Mouse (Mus musculus) spleen, postnatal 14 days (tissue): ENCODE measurements around the gene Cubn.

Experiments
- DNase-seq, 2 experiments: peaks; one replicate each; pipeline ENCODE4 v3.0.0; 2021 to 2022; ENCODE audit warnings: low spot score in 2 of 2

Cubn gene

DNA sequence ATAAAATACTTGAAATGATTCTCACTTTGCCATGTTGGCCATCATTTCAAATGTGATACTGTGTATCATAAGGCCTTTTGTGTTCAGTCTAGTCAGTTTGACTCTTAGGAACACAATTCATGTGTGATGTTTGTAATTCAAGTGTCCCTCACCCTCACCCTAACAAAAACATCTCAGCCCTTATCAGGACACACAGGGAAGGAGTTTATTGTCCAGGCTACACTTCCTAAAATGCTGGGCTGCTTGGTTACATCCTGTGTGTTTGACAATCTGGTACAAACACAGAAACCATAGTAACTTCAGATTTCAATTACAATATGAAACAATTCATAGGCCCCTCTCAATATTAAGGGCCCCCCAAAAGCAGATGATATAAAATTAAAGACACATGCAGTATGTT lies 83.9 kb downstream of the Cubn start:
- DNase-seq = no peak

DNA sequence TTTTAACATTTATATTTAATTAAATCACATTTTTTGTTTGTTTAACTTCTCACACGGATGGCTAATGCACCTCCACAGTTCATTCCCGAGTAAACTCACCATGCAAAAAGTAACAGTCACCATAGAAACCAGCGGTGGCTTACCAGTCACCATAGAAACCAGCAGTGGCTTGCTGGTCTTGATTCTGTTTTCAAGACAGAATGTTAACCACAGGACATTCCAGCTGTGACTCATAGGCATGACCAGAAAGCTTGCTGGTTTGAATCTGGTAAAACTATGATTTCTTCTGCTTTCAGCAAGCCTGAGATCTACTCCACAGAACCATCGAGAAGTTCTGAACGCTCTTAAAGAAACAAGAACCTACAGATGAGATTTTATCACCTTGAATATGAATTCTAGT lies 84.3 kb downstream of the Cubn start:
- DNase-seq = no peak

DNA sequence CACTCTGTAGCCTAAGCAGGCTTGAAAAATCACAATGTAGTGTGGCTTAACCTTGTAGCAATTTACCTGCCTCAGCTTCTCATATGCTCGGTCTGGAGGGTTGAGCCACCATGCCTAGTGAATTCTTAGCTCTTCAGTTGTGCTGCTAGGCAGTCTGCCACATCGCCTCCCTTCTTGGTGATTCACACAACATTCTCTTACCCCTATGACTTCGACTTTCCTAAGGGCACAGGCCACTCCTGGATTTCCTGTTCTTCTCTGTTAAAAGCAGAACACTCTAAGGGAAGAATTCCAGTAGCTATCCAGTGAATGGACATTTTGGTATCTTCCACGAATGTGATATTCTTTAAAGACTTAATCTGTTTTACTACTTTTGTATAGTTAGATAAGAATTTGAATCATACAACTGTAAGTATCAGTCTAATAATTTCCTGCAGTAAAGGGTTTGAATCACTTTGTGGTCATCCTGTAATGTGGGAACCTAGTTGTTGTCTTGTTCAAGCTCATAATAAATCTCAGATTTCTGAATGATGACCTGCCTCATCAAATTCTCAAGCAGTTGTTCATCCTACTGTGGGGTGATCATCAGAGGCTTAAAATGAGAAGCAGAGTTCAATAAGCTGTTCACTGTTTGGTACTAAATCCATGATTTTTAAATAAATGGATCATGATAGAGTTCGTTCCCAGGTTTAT lies 86.5 kb downstream of the Cubn start:
- no peak for DNase-seq

- DNase-seq = no peak
Observed at GRCm38 (mm10) chr2:13400831-13401230, 90.8 kb downstream of the Cubn start.

DNA sequence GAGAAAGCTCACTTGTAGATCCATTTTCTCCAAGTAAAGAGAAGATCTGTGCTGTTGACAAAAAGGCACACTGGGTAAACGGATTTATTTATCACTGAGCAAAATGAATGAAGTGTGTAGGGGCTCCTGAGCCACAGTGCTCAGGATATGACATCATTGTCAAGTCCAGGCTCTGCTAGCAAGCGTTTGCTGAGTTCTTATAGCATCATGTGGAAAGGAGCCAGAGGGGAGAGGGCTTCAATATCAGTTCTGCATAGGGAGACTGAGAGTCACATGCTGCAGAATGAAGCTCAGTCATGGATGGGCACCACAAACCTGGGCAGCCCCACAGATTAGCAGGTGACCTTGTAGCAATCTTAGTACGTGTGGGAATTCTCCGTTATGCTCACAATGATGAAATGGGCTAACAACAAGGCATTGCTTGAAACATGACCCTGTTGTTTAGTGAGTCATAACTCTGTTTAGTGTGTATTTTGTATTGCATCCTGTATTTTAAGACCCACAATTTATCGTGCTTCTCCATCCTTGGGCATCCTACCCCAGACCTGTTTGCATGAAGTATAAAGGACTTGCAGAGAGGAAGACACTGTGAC lies 92.0 kb downstream of the Cubn start:
- no peak for DNase-seq

DNA sequence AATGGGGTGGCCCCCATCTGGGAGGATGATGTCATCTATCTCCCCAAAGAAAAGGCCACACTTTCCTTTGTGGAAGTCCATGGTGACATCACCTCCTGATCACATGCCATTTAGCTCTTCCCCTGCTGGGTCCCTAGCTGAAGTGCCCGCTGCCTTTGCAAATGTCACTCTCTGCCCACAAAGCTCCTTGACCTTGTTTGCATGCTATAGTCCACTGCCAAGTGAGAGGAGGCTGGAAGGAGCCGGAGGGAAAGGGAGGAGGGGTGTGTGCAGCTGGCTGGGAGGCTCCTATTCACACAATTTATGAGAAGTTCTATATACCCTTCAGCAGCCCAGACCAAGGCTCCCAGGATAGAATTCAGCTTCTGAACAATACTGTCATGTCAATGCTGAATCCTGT lies 92.7 kb downstream of the Cubn start:
- DNase-seq = no peak

DNA sequence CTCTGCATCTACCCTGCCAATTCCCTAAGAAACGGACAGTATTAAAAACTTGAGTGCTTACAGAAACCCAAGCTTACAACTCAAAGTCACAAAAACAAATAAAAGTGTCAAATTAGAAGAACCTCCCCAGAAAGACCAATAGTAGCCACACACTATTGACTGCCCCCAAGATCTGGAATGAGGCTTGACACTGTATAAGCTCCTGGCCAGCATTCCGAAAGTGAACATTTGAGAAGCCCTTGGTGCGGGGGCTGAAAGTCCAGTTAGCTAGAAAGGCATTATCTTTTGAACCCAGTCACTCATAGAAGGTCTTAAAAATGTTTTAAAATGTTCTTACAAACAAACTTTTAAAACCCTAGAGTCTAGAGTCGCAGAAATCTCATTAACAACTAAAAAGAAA lies 93.1 kb downstream of the Cubn start:
- DNase-seq = no peak

GRCm38 (mm10) chr2:13396124-13396540 lies 95.5 kb downstream of the Cubn start:
- no peak for DNase-seq

DNA sequence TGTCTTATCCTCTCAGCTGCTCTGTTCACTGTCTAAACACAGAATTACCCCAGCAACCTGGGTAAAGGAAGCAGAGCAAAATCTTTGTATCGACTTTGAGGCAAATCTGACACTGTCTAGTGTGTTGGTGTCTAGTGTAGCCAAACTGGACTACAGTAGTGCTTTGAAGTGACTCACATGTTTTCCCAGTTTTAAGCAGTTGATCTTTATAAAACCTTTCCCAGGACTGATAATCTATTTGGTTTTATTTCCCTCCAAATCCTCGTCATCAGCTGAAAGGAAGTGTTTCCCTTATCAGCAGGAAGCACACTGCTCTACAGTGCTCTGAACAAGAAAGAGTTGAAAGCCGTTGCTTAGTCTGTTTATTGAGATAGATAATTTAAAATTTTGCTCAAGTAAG lies 100.6 kb downstream of the Cubn start:
- DNase-seq = no peak

GRCm38 (mm10) chr2:13386631-13387030 lies 105.0 kb downstream of the Cubn start:
- no peak for DNase-seq

DNA sequence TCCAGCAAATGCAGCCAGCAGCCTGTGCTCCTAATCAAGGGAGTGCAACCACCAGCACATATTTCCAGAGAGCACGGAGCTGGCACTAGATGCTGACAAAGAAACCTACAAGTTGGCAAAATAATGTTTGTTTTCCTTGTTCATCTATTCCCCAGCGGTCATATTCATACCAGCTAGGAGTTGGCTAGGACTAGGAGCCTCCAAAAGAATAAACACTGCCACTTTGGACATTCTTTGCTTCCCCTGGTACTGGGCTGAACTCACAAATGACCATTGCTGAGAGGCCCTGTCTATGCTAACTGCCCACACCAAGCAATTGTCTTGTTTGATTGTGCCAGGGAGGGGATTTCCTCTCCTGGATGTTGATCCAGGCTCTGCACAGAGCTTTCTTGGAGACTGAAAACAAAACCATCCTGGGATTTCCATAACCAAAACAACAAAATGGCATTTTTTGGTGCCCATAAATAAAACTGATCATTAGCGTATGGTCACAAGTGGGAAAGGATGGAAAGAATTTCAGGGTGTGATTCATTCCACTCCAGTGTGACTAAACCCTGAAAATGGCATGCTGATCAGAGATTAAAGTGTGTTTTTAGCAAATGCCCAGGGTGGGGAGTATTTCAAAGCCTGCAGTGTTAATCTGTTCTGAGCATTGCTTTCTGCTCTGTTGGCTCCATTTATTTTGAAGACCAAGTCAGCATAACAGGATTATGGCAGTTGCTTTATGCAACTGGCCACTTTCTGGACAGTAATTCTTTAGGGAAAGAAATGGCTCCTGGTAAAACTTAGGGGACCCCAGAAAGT lies 105.9 kb downstream of the Cubn start:
- no peak for DNase-seq

GRCm38 (mm10) chr2:13384775-13385541 lies 106.7 kb downstream of the Cubn start:
- DNase-seq = no peak

DNA sequence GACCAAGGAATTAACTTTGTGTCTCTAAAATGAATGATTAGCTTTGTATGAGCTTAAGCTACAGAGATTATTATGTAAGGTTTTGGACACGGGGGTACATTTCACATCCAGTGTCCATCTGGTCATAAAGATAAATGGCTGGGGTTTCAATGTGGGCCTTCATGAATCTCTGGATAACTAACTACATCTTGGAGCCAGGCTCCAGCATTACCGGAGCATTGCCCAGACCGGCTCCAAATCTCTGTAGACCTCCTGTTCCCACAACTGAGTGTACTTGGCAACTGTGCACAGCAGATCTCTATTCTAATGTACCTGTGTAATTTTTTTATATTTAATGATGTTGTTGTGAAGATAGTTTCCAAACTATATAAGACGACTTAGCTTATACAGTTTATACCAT lies 115.4 kb downstream of the Cubn start:
- DNase-seq = no peak

DNA sequence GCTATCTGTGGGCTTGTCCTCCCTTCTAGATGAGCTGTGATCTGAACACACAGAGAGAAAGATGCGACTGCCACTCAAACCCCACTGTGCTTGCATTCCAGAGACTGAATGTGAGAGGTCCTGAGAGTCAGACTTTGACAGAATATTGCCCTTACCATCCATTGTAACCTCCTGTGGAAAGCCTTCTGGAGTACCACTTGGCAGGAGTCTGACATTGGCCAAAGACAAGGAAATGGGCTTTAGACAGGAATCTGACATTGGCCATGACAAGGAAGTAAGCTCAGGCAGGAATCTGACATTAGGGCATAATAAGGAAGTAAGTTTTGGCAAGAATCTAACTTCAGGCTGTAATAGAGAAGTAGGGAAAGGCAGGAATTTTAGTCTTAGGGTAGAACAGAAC lies 118.3 kb downstream of the Cubn start:
- no peak for DNase-seq

DNA sequence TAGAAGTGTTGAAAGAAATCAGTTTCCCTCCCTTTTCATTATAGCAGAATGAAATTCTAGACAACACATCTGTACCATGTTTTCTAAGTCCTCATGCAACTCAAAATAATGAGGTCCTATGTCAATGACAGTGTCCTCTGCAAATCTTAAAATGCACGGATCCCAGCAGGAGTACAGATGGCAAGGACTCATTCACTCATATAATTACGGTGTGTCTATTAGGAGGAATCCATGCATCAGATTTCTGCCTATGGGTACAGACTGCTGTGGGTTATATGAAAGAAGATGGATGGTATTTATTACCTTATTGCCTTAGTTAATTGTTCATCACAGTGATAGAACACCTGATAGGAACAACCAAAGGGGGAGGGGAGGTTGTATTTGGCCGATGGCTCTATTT lies 118.8 kb downstream of the Cubn start:
- no peak for DNase-seq

GRCm38 (mm10) chr2:13372256-13372824 lies 119.3 kb downstream of the Cubn start:
- no peak for DNase-seq

DNA sequence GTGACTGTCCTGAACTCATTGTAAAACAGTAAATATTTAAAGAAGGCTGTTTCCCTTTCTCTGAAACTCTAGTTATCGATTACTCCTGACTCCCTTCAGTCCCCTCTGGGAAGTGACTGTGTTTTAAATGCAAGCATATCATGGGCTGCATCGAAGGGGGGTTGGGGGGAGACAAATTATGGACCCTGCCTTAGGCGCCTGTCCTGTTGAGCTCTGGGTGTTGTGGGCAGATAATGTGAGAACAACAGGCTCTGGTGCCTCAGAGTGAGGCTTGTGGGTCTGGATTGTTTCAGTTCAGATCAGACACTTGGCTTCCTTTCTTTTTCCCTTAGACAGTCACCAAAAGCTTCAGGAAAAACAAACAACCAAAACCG lies 119.8 kb downstream of the Cubn start:
- no peak for DNase-seq

- no peak for DNase-seq
Observed at GRCm38 (mm10) chr2:13371072-13371796, 120.4 kb downstream of the Cubn start.

DNA sequence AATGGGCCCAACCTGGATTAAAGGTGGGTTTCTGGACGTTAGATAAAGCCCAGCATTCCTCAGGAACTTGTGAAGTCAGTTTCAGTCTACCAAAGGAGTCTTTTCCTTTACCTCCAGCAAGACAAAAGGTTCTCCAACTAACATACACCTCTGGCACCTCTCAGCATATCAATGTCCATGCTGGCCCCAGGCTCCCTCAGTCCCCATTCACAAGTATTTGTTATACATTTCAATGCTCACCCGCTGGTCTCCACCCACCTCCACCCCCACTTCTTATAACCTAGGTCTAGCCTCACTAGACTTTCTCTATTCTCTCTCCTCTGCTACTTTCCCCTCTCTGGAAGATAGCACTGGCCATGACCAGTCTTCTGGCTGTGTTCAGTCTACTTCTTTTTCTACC lies 121.1 kb downstream of the Cubn start:
- no peak for DNase-seq

DNA sequence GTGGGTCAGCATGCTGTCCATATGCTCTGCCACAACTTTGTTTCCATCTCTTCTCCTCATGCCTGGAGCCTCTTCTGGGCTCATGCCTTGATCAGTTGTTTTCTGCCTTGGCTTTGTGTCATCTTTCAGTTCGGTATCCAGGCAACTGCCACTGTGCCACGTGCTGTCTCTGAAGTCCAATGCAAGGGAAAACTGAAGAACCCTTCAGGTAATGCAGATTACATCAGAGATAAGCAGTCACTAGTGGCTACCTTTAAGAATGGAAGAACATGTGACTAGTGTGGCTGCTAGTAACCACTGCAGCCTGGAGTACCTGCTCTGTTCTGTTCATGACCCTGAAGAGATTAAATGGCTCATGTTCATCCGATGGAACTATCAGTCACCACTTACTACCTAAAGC lies 123.1 kb downstream of the Cubn start:
- no peak for DNase-seq

DNA sequence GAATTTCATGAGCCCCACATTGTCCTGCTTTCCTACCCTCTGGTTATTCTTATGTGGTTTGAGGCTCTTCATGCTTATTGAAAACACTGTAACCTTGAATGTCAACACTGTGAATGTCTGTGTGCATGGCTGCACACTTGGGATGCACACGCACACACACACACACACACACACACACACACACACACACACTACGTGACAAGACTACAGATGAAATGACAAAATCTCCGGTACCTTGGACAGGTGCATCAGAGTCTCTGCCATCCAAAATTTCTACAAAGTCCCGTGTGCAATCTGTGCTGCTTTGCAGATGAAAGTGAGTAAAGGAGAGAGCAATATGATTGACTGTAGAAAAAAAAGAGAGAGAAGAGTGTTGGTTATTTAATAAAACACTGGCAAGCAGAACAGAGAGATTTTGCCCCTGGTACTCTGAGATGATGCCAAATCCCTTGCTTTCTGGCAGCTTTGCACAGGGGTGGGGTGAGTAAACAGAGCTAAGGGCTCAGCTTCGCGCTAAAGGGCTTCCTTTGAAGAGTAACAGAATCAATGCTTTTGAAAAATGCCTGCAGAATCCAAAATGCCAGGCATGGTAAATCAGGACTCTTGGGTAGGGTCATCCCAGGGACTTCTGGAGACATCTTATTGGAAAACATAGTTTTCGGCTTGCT lies 133.6 kb downstream of the Cubn start:
- no peak for DNase-seq
